8 mouse cellular contexts compared by ENCODE assay signal in the genomic region with DNA sequence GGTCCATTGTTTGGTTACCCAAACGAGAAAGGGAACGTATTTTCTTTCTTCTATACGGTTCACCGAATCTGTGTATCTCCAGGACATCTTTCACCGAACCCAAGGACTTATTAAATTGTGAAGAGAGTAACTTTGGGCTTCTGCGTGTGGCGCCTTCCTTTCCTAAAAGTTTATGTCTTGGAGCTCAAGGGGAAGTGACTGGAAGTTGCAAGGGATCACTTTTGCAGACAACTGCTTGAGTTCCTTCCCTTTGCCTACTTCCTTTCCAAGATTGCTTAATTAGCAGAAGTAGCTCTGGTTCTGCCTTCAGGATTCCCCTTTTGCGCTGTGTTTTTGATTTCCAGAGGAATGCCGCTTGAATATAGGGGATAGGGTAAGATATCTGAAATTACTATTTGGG. TPM values are rescaled to one million over a fixed set of nuclear protein-coding genes. Genes with fewer than 3 reads are reported as not detected.
DNase-seq lines count a peak whose midpoint lies in the region; ATAC-seq and TF ChIP-seq lines count a peak whose summit lies in the region.

No protein-coding gene starts in this region.

- H3K4me2 ChIP-seq in intestine, embryonic 15.5 days (replicated peaks) = peak overlapping the region; percentile 77

- WGBS in intestine, embryonic 15.5 days = 13% methylated on average over 9 of the region's 9 CpGs

- H3K27ac ChIP-seq in embryonic fibroblast, embryonic 13.5 days (ENCODE audit: insufficient read depth, low read length) = no peak overlapping the region
- H3K27ac ChIP-seq in intestine, embryonic 15.5 days = peak overlapping the region; percentile 77; the same call in 1 of the 2 replicates

- H3K9ac ChIP-seq in intestine, embryonic 15.5 days = peak overlapping the region; percentile 81

- no peak for TF ChIP-seq CTCF in embryonic fibroblast, embryonic 13.5 days (IDR thresholded peaks at IDR 0.05; ENCODE audit: borderline replicate concordance, insufficient read depth, low read length)

- peak overlapping the region; percentile 67 for H3K4me3 ChIP-seq in embryonic fibroblast, embryonic 13.5 days (ENCODE audit: insufficient read depth, low read length)
- peak overlapping the region; percentile 92 for H3K4me3 ChIP-seq in intestine, embryonic 15.5 days (replicated peaks)

- H3K27me3 ChIP-seq in intestine, embryonic 15.5 days (replicated peaks) = no peaks in the 10 kb centered on the region

- no peaks in the 10 kb centered on the region for H3K9me3 ChIP-seq in intestine, embryonic 15.5 days

- H3K36me3 ChIP-seq in intestine, embryonic 15.5 days = no peaks in the 10 kb centered on the region

- peaks cover 4% of the 10 kb centered on the region; the same call in 1 of the 2 replicates for H3K4me1 ChIP-seq in embryonic fibroblast, embryonic 13.5 days (ENCODE audit: control insufficient read depth, insufficient read depth, low read length)
- H3K4me1 ChIP-seq in intestine, embryonic 15.5 days (replicated peaks) = peaks cover 2% of the 10 kb centered on the region; the same call in 1 of the 2 replicates

- no peak for TF ChIP-seq POLR2A in embryonic fibroblast, embryonic 13.5 days (IDR thresholded peaks at IDR 0.05; ENCODE audit: low read depth, low read length)

- ATAC-seq in cerebellum, adult (ENCODE audit: insufficient number of reproducible peaks, low FRiP score, low TSS enrichment) = no peak
- no peak for ATAC-seq in intestine, embryonic 15.5 days
- peak; percentile 9; the same call in 1 of the 2 replicates for ATAC-seq in megakaryocyte, adult 5-6 weeks (ENCODE audit: poor library complexity, severe bottlenecking)

- DNase-seq in cerebellum, adult 9-10 months = peak; percentile 55
- no peak for DNase-seq in adrenal gland, adult 18-20 months (ENCODE audit: low spot score in 2 of 2)
- DNase-seq in spleen, postnatal 36 days (ENCODE audit: low spot score in 2 of 2) = no peak
- no peak for DNase-seq in thymus, postnatal 25 days

RNA-seq across cellular contexts. Expression of gene Wdfy2, which starts 0.9 kb away (rescaled TPM):
- polyA plus RNA-seq in embryonic fibroblast, embryonic 13.5 days (2011; ENCODE audit: insufficient read length, low read depth, missing spikeins) = 15.1 and 17.5 TPM in 2 replicates
- polyA plus RNA-seq in intestine, embryonic 15.5 days (2015; fragmentation: Nextera tagmentation; extraction: Ambion mirVana) = 4.0 and 4.2 TPM in 2 replicates
- total RNA-seq in megakaryocyte, adult 5-6 weeks (2015) = 35.4 and 35.8 TPM in 2 replicates
- total RNA-seq in megakaryocyte, adult 5-6 weeks (2017) = 45.7 and 51.7 TPM in 2 replicates
- total RNA-seq in adrenal gland, adult 18-20 months (2021) = 10 to 100 TPM; 20.0 to 33.7 TPM
